Mouse (Mus musculus) E14TG2a.4 (cell line): ENCODE measurements around the gene Gcn1l1.

ENCODE experiments used
- CTCF ChIP-seq: conservative IDR thresholded peaks from 2 replicates; pipeline ENCODE4 v1.5.1; 2014; ENCODE audit warnings: low read length
- NANOG ChIP-seq: IDR thresholded peaks from 2 replicates; pipeline ENCODE4 v1.6.1; 2014; ENCODE audit warnings: borderline replicate concordance, low read length, mixed read lengths
- POU5F1 ChIP-seq: IDR thresholded peaks from 2 replicates; pipeline ENCODE4 v1.6.1; 2014; ENCODE audit warnings: low read length, borderline replicate concordance

- no peak for TF ChIP-seq CTCF
- TF ChIP-seq POU5F1: no peak
- no peak for TF ChIP-seq NANOG
These were observed 16.4 kb upstream of the Gcn1l1 start for GRCm38 (mm10) chr5:115548501-115549285.
